Mouse (Mus musculus) thymus, adult 2 months (tissue): Measurements from ENCODE around the gene Ier2.
A peak's percentile ranks its signal among the peaks of the same experiment; 100 is the strongest.

Source experiments
- CTCF ChIP-seq: fragments of 200-500 bp; IDR thresholded peaks from 2 replicates; pipeline ENCODE4 v1.5.1; 2012; ENCODE audit warnings: mild to moderate bottlenecking, control low read depth, low read length, moderate library complexity, borderline replicate concordance; ENCODE audit not compliant: control insufficient read depth, poor library complexity, insufficient read depth; ENCODE audit errors: extremely low read depth
- POLR2A ChIP-seq: fragments of 200-500 bp; IDR thresholded peaks from 2 replicates; pipeline ENCODE4 v1.6.1; 2012; ENCODE audit warnings: mild to moderate bottlenecking, low read length, control low read depth, moderate library complexity; ENCODE audit not compliant: control insufficient read depth, poor library complexity, insufficient read depth; ENCODE audit errors: extremely low read depth

DNA sequence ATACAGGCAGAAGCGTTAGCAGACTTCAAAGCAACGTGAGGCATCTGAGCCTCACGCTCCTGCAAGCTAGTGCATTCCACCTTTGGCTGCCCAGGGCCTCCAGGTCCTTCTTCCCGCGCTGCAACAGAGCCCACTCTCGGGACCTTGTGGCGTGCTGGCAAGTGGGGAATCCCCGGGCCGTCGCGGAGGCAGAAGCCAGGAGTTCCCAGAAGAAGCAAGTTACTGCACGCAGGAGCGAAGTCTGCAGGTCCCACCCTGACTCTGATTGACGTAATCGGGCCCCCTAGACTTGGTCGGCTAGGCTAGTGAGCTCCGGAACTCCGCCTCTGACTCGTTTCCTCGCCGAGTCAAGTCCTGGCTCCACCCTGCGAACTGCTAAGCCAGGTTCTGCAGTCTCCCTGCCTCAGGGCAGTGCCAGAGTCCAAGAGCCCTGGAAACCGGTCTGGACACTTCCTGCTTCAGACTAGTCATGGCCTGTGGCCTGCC lies 6.0 kb downstream of the Ier2 start:
- TF ChIP-seq POLR2A (peak; percentile 53; the same call in 1 of the 2 replicates), CTCF (peak; percentile 32; the same call in 1 of the 2 replicates)
